Mouse (Mus musculus) brain, adult 2 months (tissue): ENCODE measurements at regions not wholly inside any gene's neighbourhood (a gene's known extent, or its start where the extent isn't known, plus 50 kb on each side); places are given as distances from the start of the nearest gene placed in this dataset.

Experiments
- DNase-seq: peaks from one replicate; pipeline ENCODE4 v3.0.0; 2011; ENCODE audit warnings: low read depth, low spot score

- peak; percentile 41 for DNase-seq
Measured at GRCm38 (mm10) chr11:45058658-45059057, 441.5 kb downstream of the Ebf1 start.

GRCm38 (mm10) chr11:45066592-45066991 is 449.5 kb downstream of the Ebf1 start:
- no peak for DNase-seq

GRCm38 (mm10) chr11:45070280-45070679 is 453.2 kb downstream of the Ebf1 start:
- DNase-seq: no peak

GRCm38 (mm10) chr11:45071195-45071594 is 454.1 kb downstream of the Ebf1 start:
- DNase-seq: no peak

- peak; percentile 18 for DNase-seq
Measured at GRCm38 (mm10) chr11:45084506-45085037, 467.5 kb downstream of the Ebf1 start.

- no peak for DNase-seq
Measured at GRCm38 (mm10) chr11:45085145-45085544, 468.0 kb downstream of the Ebf1 start.

- peak; percentile 1 for DNase-seq
Measured at GRCm38 (mm10) chr11:45087186-45087915, 470.2 kb downstream of the Ebf1 start.

GRCm38 (mm10) chr11:45088286-45088685 is 471.2 kb downstream of the Ebf1 start:
- no peak for DNase-seq

GRCm38 (mm10) chr11:45089561-45089960 is 472.4 kb downstream of the Ebf1 start:
- DNase-seq: no peak

- peak; percentile 11 for DNase-seq
Measured at GRCm38 (mm10) chr11:45103498-45104336, 486.6 kb downstream of the Ebf1 start.

- DNase-seq: peak; percentile 3
Measured at GRCm38 (mm10) chr11:45116702-45117101, 499.6 kb downstream of the Ebf1 start.

GRCm38 (mm10) chr11:45123276-45123675 is 506.2 kb downstream of the Ebf1 start:
- DNase-seq: no peak

- DNase-seq: no peak
Measured at GRCm38 (mm10) chr11:45136781-45137180, 519.7 kb downstream of the Ebf1 start.

- DNase-seq: no peak
Measured at GRCm38 (mm10) chr11:45138351-45138975, 521.3 kb downstream of the Ebf1 start.

- no peak for DNase-seq
Measured at GRCm38 (mm10) chr11:45140490-45140889, 523.4 kb downstream of the Ebf1 start.

- DNase-seq: no peak
Measured at GRCm38 (mm10) chr11:45154070-45154469, 537.0 kb downstream of the Ebf1 start.

- DNase-seq: no peak
Measured at GRCm38 (mm10) chr11:45154497-45154896, 537.4 kb downstream of the Ebf1 start.

GRCm38 (mm10) chr11:45155782-45156181 is 538.7 kb downstream of the Ebf1 start:
- no peak for DNase-seq

- no peak for DNase-seq
Measured at GRCm38 (mm10) chr11:45158282-45158681, 541.2 kb downstream of the Ebf1 start.

- DNase-seq: no peak
Measured at GRCm38 (mm10) chr11:45160871-45161270, 543.8 kb downstream of the Ebf1 start.

GRCm38 (mm10) chr11:45173546-45173945 is 556.4 kb downstream of the Ebf1 start:
- no peak for DNase-seq

GRCm38 (mm10) chr11:45174071-45174470 is 557.0 kb downstream of the Ebf1 start:
- DNase-seq: no peak
